Mouse (Mus musculus) colon, adult 2 months (tissue): ENCODE results near the gene Gm20877. TPM values are rescaled to one million over a fixed set of nuclear protein-coding genes. Genes with fewer than 3 reads are reported as not detected.

Experiments
- polyA plus RNA-seq: library from polyadenylated mRNA; depleted of rRNA; stranded (reverse); fragments of >200 nt; gene quantifications from 2 replicates; pipeline ENCODE4 v1.2.3, GENCODE M21; 2012; rRNA removed

The Gm20877 gene
- polyA plus RNA-seq: not detected in 2 replicates

GRCm38 (mm10) chrY:17093573-17093972 lies at the start of gene Gm20877:
Gene Gm20877 (plus strand): TSS chrY:17093873.

